Mouse (Mus musculus): ENCODE measurements around the gene Slf2.

GRCm38 (mm10) chr19:44931454-44931759 is 456 bp downstream of the Slf2 start:
- TF ChIP-seq CTCF (IDR thresholded peaks at IDR 0.05; ENCODE audit: low read depth, low read length), result no peak
- TF ChIP-seq POLR2A (IDR thresholded peaks at IDR 0.05; ENCODE audit: extremely low read depth, insufficient read depth, low read length), result no peak
